In the genomic region with DNA sequence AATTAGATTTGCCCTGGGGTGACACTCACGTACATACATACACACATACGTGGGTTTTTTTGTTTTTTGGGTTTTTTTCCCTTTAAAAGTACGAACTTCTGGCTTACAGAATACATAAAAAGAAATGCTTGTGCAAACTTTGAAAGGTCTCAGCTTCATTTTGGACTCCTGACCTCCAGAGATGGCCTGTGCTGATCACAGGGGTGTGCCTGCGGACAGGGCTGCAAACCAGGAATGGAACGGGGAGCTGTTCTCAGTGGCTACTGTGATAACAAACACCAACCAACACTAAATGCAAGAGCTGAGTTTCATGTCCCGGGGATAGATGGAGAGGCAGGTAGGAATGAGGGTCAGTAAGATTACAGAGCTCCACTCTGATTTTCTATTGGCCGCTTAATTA, we compare ENCODE assay signal across 15 mouse cellular contexts.
"Had no signal": no experiment of that assay in that cellular context is flagged by ENCODE, and none has a peak within 500 bp of the region (broad histone marks: within the 10 kb centered on the region; RNA-seq: fewer than 3 reads in every experiment).

No protein-coding gene starts in this region.

- ATAC-seq: inflammation-experienced regulatory T-cells, adult 6 months had no signal

- H3K27ac ChIP-seq: kidney, embryonic 15.5 days; left cerebral cortex, adult 2 months had no signal

- H3K4me2 ChIP-seq: kidney, embryonic 15.5 days; midbrain, embryonic 11.5 days had no signal

- H3K9ac ChIP-seq: kidney, embryonic 15.5 days had no signal

- H3K9me3 ChIP-seq: kidney, embryonic 15.5 days had no signal

- H3K36me3 ChIP-seq: kidney, embryonic 15.5 days had no signal

- H3K4me3 ChIP-seq: kidney, embryonic 15.5 days; left cerebral cortex, adult 2 months had no signal

- DNase-seq: kidney, adult 11 months; kidney, adult 8-10 months; kidney, postnatal 10 days; kidney, postnatal 36 days; layer of hippocampus, postnatal 36 days; lung, adult 2 months; lung, postnatal 14 days; lung, postnatal 4 days; midbrain, embryonic 14.5 days; thymus, adult 18-20 months; thymus, postnatal 36 days had no signal
